Mouse (Mus musculus): ENCODE measurements around the gene Olfr1153. TPM values are rescaled to one million over a fixed set of nuclear protein-coding genes. Genes with fewer than 3 reads are reported as not detected.

Olfr1153 gene
- polyA plus RNA-seq (2015; fragmentation: Nextera tagmentation; extraction: Ambion mirVana) = not detected in 2 replicates

DNA sequence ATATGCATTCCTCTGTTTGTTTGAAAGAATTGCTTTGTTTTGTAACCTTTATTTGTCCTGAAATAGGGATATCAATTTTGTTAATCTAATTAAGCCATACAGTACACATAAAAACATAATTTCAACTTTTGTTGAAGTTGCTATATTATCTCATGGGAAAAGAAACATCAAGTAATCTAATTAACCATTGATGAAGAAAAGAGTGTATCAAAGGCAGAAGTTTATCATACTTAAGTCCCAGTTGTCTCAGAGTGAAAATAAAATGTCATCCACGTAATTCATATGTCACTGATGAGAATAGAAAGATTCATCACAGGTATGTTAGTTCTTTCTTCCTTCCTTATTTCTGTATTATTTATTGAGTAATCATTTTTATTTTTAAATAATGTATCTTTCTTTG lies at the start of gene Olfr1153:
TSS of gene Olfr1153 (plus strand) at position 301 of the 400 bp plus-strand sequence.
- Histone ChIP-seq H3K9me3 (ENCODE audit: control insufficient read depth, low read length) (no peaks in the 10 kb centered on the region), H3K27me3 (replicated peaks; ENCODE audit: control insufficient read depth, insufficient read depth, low read length) (no peaks in the 10 kb centered on the region), H3K4me1 (replicated peaks; ENCODE audit: control insufficient read depth, insufficient read depth, low read length) (no peaks in the 10 kb centered on the region), H3K4me2 (ENCODE audit: low read length) (no peak within 1 kb of the TSS), H3K36me3 (ENCODE audit: control insufficient read depth, insufficient read depth) (no peaks in the 10 kb centered on the region), H3K4me3 (replicated peaks; ENCODE audit: low read length) (no peak within 1 kb of the TSS), H3K9ac (replicated peaks; ENCODE audit: low read depth, low read length) (no peak within 1 kb of the TSS), H3K27ac (ENCODE audit: low read length) (no peak within 1 kb of the TSS)
- no peak for ATAC-seq
- WGBS = 77% methylated on average over 1 of the region's 1 CpGs

DNA sequence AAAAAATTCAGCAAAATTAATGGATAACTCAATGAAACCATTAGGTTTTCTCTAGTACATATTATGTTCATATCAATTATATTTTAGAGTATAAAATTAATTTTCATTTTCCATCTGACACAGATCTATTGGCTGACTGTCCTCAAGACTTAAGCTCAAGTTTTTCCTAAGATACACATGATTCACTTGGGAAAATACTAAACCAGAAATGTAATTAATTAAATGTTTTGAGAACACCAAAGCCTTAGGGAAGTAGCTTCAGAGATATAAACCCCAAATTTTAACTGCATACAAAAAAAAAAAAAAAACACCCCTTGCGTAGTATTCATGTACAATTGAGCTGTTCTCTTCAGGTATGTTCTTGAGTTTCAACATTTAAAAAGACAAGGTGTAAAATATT lies 39.2 kb upstream of the Olfr1153 start, which contains the start of gene Olfr1151:
TSS of gene Olfr1151 (plus strand) at position 301 of the 400 bp plus-strand sequence.
- no peak within 1 kb of the TSS for H3K9ac ChIP-seq (replicated peaks; ENCODE audit: low read depth, low read length)
- ATAC-seq = no peak
- 85% methylated on average over 1 of the region's 1 CpGs for WGBS
- no peaks in the 10 kb centered on the region for H3K9me3 ChIP-seq (ENCODE audit: control insufficient read depth, low read length)
- no peak within 1 kb of the TSS for H3K27ac ChIP-seq (ENCODE audit: low read length)
- no peaks in the 10 kb centered on the region for H3K4me1 ChIP-seq (replicated peaks; ENCODE audit: control insufficient read depth, insufficient read depth, low read length)
- no peaks in the 10 kb centered on the region for H3K36me3 ChIP-seq (ENCODE audit: control insufficient read depth, insufficient read depth)
- no peaks in the 10 kb centered on the region for H3K27me3 ChIP-seq (replicated peaks; ENCODE audit: control insufficient read depth, insufficient read depth, low read length)
- H3K4me3 ChIP-seq (replicated peaks; ENCODE audit: low read length) = no peak within 1 kb of the TSS
- H3K4me2 ChIP-seq (ENCODE audit: low read length) = no peak within 1 kb of the TSS

DNA sequence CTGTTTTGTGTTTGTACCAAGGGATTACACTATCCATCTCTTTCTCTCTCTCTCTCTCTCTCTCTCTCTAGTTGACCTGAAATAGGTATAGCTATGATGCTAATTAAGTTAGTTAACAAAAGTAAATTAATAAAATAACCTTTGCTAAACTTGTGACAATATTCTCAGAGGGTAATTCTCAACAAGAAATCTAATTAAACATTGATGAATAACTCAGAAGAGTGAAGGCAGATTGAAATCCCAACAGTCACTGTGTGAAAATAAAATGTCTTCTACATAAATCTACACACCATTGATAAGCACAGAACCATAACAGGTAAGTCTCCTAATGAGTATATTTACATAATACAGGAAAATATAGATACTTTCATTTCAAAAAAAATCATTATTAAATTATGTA lies 28.6 kb upstream of the Olfr1153 start, which contains the start of gene Olfr1152:
TSS of gene Olfr1152 (plus strand) at position 301 of the 400 bp plus-strand sequence.
- Histone ChIP-seq H3K27ac (ENCODE audit: low read length) (no peak within 1 kb of the TSS), H3K4me2 (ENCODE audit: low read length) (no peak within 1 kb of the TSS), H3K4me3 (replicated peaks; ENCODE audit: low read length) (no peak within 1 kb of the TSS), H3K27me3 (replicated peaks; ENCODE audit: control insufficient read depth, insufficient read depth, low read length) (no peaks in the 10 kb centered on the region), H3K9me3 (ENCODE audit: control insufficient read depth, low read length) (no peaks in the 10 kb centered on the region), H3K4me1 (replicated peaks; ENCODE audit: control insufficient read depth, insufficient read depth, low read length) (no peaks in the 10 kb centered on the region), H3K36me3 (ENCODE audit: control insufficient read depth, insufficient read depth) (no peaks in the 10 kb centered on the region), H3K9ac (replicated peaks; ENCODE audit: low read depth, low read length) (no peak within 1 kb of the TSS)
- no peak for ATAC-seq

DNA sequence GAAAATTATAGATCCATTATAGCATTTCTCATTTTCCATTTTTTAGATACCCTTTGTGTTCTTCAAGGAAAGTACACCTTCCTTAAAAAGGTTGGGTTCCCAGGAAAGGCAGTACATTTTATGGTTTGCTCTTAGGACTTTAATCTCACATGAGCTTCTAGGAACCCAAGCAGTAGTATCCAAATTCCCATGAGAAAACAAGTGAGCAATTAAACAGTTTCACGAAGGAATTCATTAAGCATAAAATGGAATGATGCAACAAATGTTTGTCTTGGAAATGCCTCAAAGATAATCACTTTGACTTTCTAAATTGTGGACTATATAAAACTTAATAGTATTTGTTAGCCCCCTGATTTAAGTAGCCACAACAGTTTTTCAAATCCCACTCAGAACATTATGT lies 10.3 kb downstream of the Olfr1153 start, which contains the start of gene Olfr1154:
TSS of gene Olfr1154 (minus strand) at position 101 of the 400 bp plus-strand sequence.
- Histone ChIP-seq H3K9ac (replicated peaks; ENCODE audit: low read depth, low read length) (no peak within 1 kb of the TSS), H3K4me1 (replicated peaks; ENCODE audit: control insufficient read depth, insufficient read depth, low read length) (no peaks in the 10 kb centered on the region), H3K9me3 (ENCODE audit: control insufficient read depth, low read length) (peaks cover 3% of the 10 kb centered on the region; the same call in 1 of the 2 replicates), H3K4me3 (replicated peaks; ENCODE audit: low read length) (no peak within 1 kb of the TSS), H3K27me3 (replicated peaks; ENCODE audit: control insufficient read depth, insufficient read depth, low read length) (no peaks in the 10 kb centered on the region), H3K36me3 (ENCODE audit: control insufficient read depth, insufficient read depth) (no peaks in the 10 kb centered on the region), H3K4me2 (ENCODE audit: low read length) (no peak within 1 kb of the TSS), H3K27ac (ENCODE audit: low read length) (no peak within 1 kb of the TSS)
- ATAC-seq = no peak
- WGBS = 89% methylated on average over 1 of the region's 1 CpGs

DNA sequence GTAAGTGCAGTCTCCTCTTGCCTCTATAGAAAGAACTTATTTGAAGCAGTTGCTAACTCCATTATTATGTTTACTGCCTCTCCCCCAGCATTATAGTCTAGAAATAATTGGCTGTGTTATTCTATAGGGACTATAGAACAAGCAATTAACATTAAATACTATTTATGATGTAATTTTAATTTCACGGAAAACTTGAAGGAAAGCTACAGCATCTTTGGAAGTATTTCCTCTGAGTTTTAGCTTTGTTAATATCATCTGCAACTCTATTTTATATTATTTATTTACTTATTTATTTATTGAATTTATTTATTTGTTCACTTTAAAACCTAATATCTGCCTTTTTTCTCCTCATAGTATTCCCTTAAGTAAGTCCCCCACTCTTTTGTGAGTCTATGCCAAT lies 50.3 kb downstream of the Olfr1153 start, which contains the start of gene Olfr1155:
TSS of gene Olfr1155 (minus strand) at position 101 of the 400 bp plus-strand sequence.
- Histone ChIP-seq H3K4me1 (replicated peaks; ENCODE audit: control insufficient read depth, insufficient read depth, low read length) (no peaks in the 10 kb centered on the region), H3K27me3 (replicated peaks; ENCODE audit: control insufficient read depth, insufficient read depth, low read length) (no peaks in the 10 kb centered on the region), H3K4me3 (replicated peaks; ENCODE audit: low read length) (no peak within 1 kb of the TSS), H3K9me3 (ENCODE audit: control insufficient read depth, low read length) (no peaks in the 10 kb centered on the region), H3K27ac (ENCODE audit: low read length) (no peak within 1 kb of the TSS), H3K4me2 (ENCODE audit: low read length) (no peak within 1 kb of the TSS), H3K36me3 (ENCODE audit: control insufficient read depth, insufficient read depth) (no peaks in the 10 kb centered on the region), H3K9ac (replicated peaks; ENCODE audit: low read depth, low read length) (no peak within 1 kb of the TSS)
- WGBS = 90% methylated on average over 1 of the region's 1 CpGs
- no peak for ATAC-seq

Other genes starting within 250 kb of the Olfr1153 start
- not detected in 2 replicates for gene Olfr1133, start 247.6 kb upstream of the Olfr1153 start, polyA plus RNA-seq (2015; fragmentation: Nextera tagmentation; extraction: Ambion mirVana)
- gene Olfr1134, start 236.5 kb upstream of the Olfr1153 start, polyA plus RNA-seq (2015; fragmentation: Nextera tagmentation; extraction: Ambion mirVana) = not detected in 2 replicates
- not detected in 2 replicates for gene Olfr1135, start 221.3 kb upstream of the Olfr1153 start, polyA plus RNA-seq (2015; fragmentation: Nextera tagmentation; extraction: Ambion mirVana)
- gene Olfr1136, start 201.0 kb upstream of the Olfr1153 start, polyA plus RNA-seq (2015; fragmentation: Nextera tagmentation; extraction: Ambion mirVana) = not detected in 2 replicates
- not detected in 2 replicates for gene Olfr1137, start 181.8 kb upstream of the Olfr1153 start, polyA plus RNA-seq (2015; fragmentation: Nextera tagmentation; extraction: Ambion mirVana)
- gene Olfr1138, start 155.0 kb upstream of the Olfr1153 start, polyA plus RNA-seq (2015; fragmentation: Nextera tagmentation; extraction: Ambion mirVana) = not detected in 2 replicates
- not detected in 2 replicates for gene Olfr1140, start 151.2 kb upstream of the Olfr1153 start, polyA plus RNA-seq (2015; fragmentation: Nextera tagmentation; extraction: Ambion mirVana)
- gene Olfr1141, start 141.0 kb upstream of the Olfr1153 start, polyA plus RNA-seq (2015; fragmentation: Nextera tagmentation; extraction: Ambion mirVana) = not detected in 2 replicates
- gene Olfr152, start 115.5 kb upstream of the Olfr1153 start, polyA plus RNA-seq (2015; fragmentation: Nextera tagmentation; extraction: Ambion mirVana) = not detected in 2 replicates
- not detected in 2 replicates for gene Olfr1143, start 94.4 kb upstream of the Olfr1153 start, polyA plus RNA-seq (2015; fragmentation: Nextera tagmentation; extraction: Ambion mirVana)
- gene Olfr1145, start 85.1 kb upstream of the Olfr1153 start, polyA plus RNA-seq (2015; fragmentation: Nextera tagmentation; extraction: Ambion mirVana) = not detected in 2 replicates
- gene Olfr1148, start 64.4 kb upstream of the Olfr1153 start, polyA plus RNA-seq (2015; fragmentation: Nextera tagmentation; extraction: Ambion mirVana) = not detected in 2 replicates
- not detected in 2 replicates for gene Olfr1150-ps1, start 51.0 kb upstream of the Olfr1153 start, polyA plus RNA-seq (2015; fragmentation: Nextera tagmentation; extraction: Ambion mirVana)
- gene Olfr1151, start 39.1 kb upstream of the Olfr1153 start, polyA plus RNA-seq (2015; fragmentation: Nextera tagmentation; extraction: Ambion mirVana) = not detected in 2 replicates
- gene Olfr1152, start 28.5 kb upstream of the Olfr1153 start, polyA plus RNA-seq (2015; fragmentation: Nextera tagmentation; extraction: Ambion mirVana) = not detected in 2 replicates
- not detected in 2 replicates for gene Olfr1154, start 10.2 kb downstream of the Olfr1153 start, polyA plus RNA-seq (2015; fragmentation: Nextera tagmentation; extraction: Ambion mirVana)
- gene Olfr1155, start 50.2 kb downstream of the Olfr1153 start, polyA plus RNA-seq (2015; fragmentation: Nextera tagmentation; extraction: Ambion mirVana) = not detected in 2 replicates
- not detected in 2 replicates for gene Olfr1156, start 58.1 kb downstream of the Olfr1153 start, polyA plus RNA-seq (2015; fragmentation: Nextera tagmentation; extraction: Ambion mirVana)
- gene Olfr1157, start 73.3 kb downstream of the Olfr1153 start, polyA plus RNA-seq (2015; fragmentation: Nextera tagmentation; extraction: Ambion mirVana) = not detected in 2 replicates
- not detected in 2 replicates for gene Olfr74, start 79.7 kb downstream of the Olfr1153 start, polyA plus RNA-seq (2015; fragmentation: Nextera tagmentation; extraction: Ambion mirVana)
- gene Olfr1158, start 95.2 kb downstream of the Olfr1153 start, polyA plus RNA-seq (2015; fragmentation: Nextera tagmentation; extraction: Ambion mirVana) = not detected in 2 replicates
- gene Olfr1160, start 113.3 kb downstream of the Olfr1153 start, polyA plus RNA-seq (2015; fragmentation: Nextera tagmentation; extraction: Ambion mirVana) = not detected in 2 replicates
- not detected in 2 replicates for gene Olfr1161, start 127.8 kb downstream of the Olfr1153 start, polyA plus RNA-seq (2015; fragmentation: Nextera tagmentation; extraction: Ambion mirVana)
- not detected in 2 replicates for gene Olfr73, start 142.7 kb downstream of the Olfr1153 start, polyA plus RNA-seq (2015; fragmentation: Nextera tagmentation; extraction: Ambion mirVana)
- not detected in 2 replicates for gene Olfr1162, start 156.2 kb downstream of the Olfr1153 start, polyA plus RNA-seq (2015; fragmentation: Nextera tagmentation; extraction: Ambion mirVana)
- gene Olfr1163, start 176.9 kb downstream of the Olfr1153 start, polyA plus RNA-seq (2015; fragmentation: Nextera tagmentation; extraction: Ambion mirVana) = not detected in 2 replicates
- gene Olfr1164, start 199.0 kb downstream of the Olfr1153 start, polyA plus RNA-seq (2015; fragmentation: Nextera tagmentation; extraction: Ambion mirVana) = not detected in 2 replicates
- not detected in 2 replicates for gene Olfr1166, start 233.3 kb downstream of the Olfr1153 start, polyA plus RNA-seq (2015; fragmentation: Nextera tagmentation; extraction: Ambion mirVana)

Measured in forebrain, embryonic 16.5 days (tissue).